Mouse (Mus musculus): ENCODE data around the gene Acp2. TPM values are rescaled to one million over a fixed set of nuclear protein-coding genes. Genes with fewer than 3 reads are reported as not detected.
A peak's percentile ranks its signal among the peaks of the same experiment; 100 is the strongest.
"Not testable (repeated sequence)": the region's sequence is repeated elsewhere in the genome, so short reads cannot be mapped to it uniquely, and the experiment has no call there.

Acp2 gene
- polyA plus RNA-seq, 1 experiment from 2014 or later = 33.2 TPM

DNA sequence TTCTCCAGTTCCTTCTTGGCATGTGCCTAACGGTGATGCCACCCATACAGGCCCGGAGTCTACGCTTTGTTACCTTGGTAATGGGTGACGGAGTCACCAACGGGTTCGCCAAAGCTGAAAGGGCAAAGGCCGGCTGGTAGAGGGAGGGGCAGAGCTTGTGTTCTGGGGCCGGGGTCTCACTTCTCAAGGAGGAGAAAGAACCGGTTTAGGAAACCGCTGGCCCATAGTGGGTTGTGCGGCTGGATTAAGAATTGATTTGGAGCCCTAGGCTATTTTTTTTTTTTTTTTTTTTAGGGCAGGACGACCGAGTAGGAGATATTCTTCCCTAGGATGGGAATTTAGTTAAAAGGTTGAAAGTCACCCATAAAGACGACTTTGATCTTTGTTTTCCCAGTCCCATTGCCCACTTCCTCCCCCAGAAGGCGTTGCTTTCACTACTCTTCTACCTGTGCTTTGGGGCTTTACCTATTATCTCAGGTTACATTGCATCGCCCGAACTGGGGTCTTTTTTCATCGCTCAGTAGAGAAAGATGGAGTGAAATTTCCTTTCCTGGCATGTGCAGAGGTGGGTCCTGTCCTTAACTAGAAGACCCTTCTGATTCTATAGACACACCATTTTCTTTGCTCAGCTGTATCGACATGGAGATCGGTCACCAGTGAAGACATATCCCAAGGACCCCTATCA lies 429 bp downstream of the Acp2 start:
- peaks cover 20% of the 10 kb centered on the region for H3K4me1 ChIP-seq
- 14% methylated on average over 20 of the region's 20 CpGs for WGBS
- ATAC-seq (ENCODE audit: low FRiP score) = no peak; the same call in 1 of the 2 replicates

GRCm38 (mm10) chr2:91206254-91206775 lies 3.6 kb downstream of the Acp2 start:
- Histone ChIP-seq H3K9me3 (no peaks in the 10 kb centered on the region), H3K36me3 (replicated peaks) (peaks cover 57% of the 10 kb centered on the region), H3K27ac (no peak overlapping the region), H3K4me3 (replicated peaks) (no peak overlapping the region), H3K4me2 (no peak overlapping the region), H3K9ac (no peak overlapping the region), H3K27me3 (no peaks in the 10 kb centered on the region), H3K4me1 (peaks cover 20% of the 10 kb centered on the region)
- WGBS = 92% methylated on average over 9 of the region's 9 CpGs
- ATAC-seq (ENCODE audit: low FRiP score) = no peak

More for the DNA sequence above, 429 bp downstream of the Acp2 start:
- peak overlapping the region; percentile 71 for H3K9ac ChIP-seq
- H3K4me3 ChIP-seq (replicated peaks) = peak overlapping the region; percentile 58
- peak overlapping the region; percentile 93 for H3K27ac ChIP-seq
- peak overlapping the region; percentile 69 for H3K4me2 ChIP-seq
- no peaks in the 10 kb centered on the region for H3K9me3 ChIP-seq
- H3K36me3 ChIP-seq (replicated peaks) = peaks cover 28% of the 10 kb centered on the region
- no peaks in the 10 kb centered on the region for H3K27me3 ChIP-seq

GRCm38 (mm10) chr2:91213311-91213710 lies 10.6 kb downstream of the Acp2 start:
- no peaks in the 10 kb centered on the region for H3K9me3 ChIP-seq
- no peak overlapping the region for H3K9ac ChIP-seq
- no peaks in the 10 kb centered on the region for H3K27me3 ChIP-seq
- H3K4me2 ChIP-seq = no peak overlapping the region
- no peaks in the 10 kb centered on the region for H3K4me1 ChIP-seq
- ATAC-seq (ENCODE audit: low FRiP score) = no peak
- peaks cover 76% of the 10 kb centered on the region for H3K36me3 ChIP-seq (replicated peaks)
- H3K4me3 ChIP-seq (replicated peaks) = no peak overlapping the region
- no peak overlapping the region for H3K27ac ChIP-seq

DNA sequence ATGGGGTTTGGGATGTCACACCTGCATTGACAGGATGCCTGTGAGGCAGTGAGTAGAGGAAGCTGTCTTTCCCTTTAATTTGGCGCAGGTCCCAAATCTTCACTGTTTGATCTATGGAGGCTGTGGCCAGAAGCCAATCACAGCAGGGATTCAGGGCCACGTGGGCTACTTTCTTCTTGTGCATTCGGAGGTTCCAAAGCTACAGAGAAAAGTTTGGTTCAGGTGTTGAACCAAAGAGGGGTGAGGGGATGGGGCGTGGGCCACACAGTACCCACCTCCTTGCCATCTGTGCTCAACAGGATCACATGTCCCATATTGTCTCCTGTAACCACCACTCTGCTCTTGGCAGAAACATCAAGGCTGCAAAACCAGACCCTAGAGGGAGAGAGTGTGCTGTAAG lies 14.3 kb downstream of the Acp2 start:
- Histone ChIP-seq H3K36me3 (replicated peaks) (peaks cover 42% of the 10 kb centered on the region), H3K9me3 (no peaks in the 10 kb centered on the region), H3K4me2 (no peak overlapping the region), H3K4me3 (replicated peaks) (no peak overlapping the region), H3K9ac (no peak overlapping the region), H3K4me1 (no peaks in the 10 kb centered on the region), H3K27me3 (no peaks in the 10 kb centered on the region), H3K27ac (no peak overlapping the region)
- WGBS = 71% methylated on average over 4 of the region's 4 CpGs
- ATAC-seq (ENCODE audit: low FRiP score) = no peak

GRCm38 (mm10) chr2:91220501-91220900 lies 17.8 kb downstream of the Acp2 start:
- whole genome bisulfite sequencing = 91% methylated on average over 3 of the region's 3 CpGs
- Histone ChIP-seq H3K9ac (no peak overlapping the region), H3K36me3 (replicated peaks) (peaks cover 12% of the 10 kb centered on the region), H3K4me1 (no peaks in the 10 kb centered on the region), H3K27ac (no peak overlapping the region), H3K4me2 (no peak overlapping the region), H3K27me3 (no peaks in the 10 kb centered on the region), H3K9me3 (no peaks in the 10 kb centered on the region), H3K4me3 (replicated peaks) (no peak overlapping the region)
- no peak for ATAC-seq (ENCODE audit: low FRiP score)

- no peak overlapping the region for H3K27ac ChIP-seq
- no peaks in the 10 kb centered on the region for H3K4me1 ChIP-seq
- H3K4me2 ChIP-seq = no peak overlapping the region
- H3K9ac ChIP-seq = no peak overlapping the region
- no peak overlapping the region for H3K4me3 ChIP-seq (replicated peaks)
- ATAC-seq (ENCODE audit: low FRiP score) = no peak
- H3K27me3 ChIP-seq = no peaks in the 10 kb centered on the region
- WGBS = 79% methylated on average over 2 of the region's 2 CpGs
- no peaks in the 10 kb centered on the region for H3K36me3 ChIP-seq (replicated peaks)
- H3K9me3 ChIP-seq = no peaks in the 10 kb centered on the region
Measured at GRCm38 (mm10) chr2:91223614-91224013, 20.9 kb downstream of the Acp2 start.

DNA sequence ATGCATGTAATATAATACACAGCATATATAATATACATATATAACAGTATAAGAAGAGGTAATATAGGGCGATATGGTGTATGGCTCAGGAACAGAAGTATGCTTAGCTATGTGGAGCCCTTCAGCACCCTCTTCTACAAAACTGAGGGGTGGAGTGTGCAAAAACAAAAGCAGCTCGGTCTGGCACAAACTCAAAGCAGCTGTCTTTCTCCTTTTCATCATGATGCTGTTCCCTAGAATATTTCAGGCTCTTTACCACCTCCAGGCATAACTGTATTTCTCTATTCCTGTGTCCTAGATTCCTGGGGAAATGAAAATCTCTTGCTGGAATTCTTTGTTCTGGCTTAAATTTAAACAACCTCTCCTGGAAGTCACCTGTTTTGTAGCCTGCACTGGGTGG lies 27.1 kb downstream of the Acp2 start:
- Histone ChIP-seq H3K4me3 (replicated peaks) (no peak overlapping the region), H3K4me2 (no peak overlapping the region), H3K27ac (no peak overlapping the region), H3K9me3 (no peaks in the 10 kb centered on the region), H3K36me3 (replicated peaks) (0 out of 2 replicates have a peak, but pooled peaks cover 4% of the 10 kb centered on the region), H3K27me3 (no peaks in the 10 kb centered on the region), H3K9ac (no peak overlapping the region), H3K4me1 (no peaks in the 10 kb centered on the region)
- ATAC-seq (ENCODE audit: low FRiP score) = no peak
- 80% methylated on average over 2 of the region's 2 CpGs for WGBS

DNA sequence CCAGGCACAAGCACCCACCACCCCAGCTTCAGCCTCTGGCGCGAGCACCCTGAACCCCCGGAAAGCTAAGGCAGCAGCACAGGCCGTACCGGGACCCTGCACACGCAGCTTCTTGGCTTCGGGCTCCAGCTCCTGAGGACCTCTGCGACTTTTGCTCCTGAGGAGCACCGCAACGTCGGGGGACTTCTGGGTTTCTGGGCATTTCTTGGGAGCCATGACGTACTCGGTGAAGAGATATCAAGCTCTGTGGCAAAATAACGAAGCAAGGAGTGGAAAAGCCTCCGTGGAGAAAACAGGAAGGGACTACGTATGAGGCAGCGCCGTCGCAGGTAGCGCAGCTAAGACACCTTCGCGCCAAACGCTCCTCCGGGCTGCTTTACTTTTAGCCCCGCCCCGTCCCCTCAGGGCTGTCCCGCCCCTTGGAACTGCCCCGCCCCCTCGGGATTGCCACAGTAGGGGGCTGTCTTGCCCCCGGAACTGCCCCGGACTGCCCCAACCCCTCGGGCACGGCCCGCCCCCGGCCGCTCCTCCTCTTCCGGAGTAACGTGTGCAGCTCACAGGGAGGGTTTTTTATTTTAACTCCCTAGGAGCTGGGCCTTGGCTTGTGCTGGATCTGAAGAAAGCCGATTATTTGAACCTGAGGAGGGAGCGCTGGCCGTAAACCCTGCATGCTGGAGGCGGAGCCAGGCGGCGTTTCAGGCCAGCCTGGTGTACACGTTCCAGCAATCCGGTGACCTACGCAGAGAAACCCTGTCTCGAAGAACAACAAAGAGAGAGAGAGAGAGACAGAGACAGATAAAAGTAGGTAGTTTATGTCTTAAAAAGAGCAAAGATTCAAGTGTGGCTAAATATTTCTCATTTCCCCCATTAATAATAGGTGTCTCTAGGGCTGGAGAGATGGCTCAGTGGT lies 34.2 kb downstream of the Acp2 start, which contains the start of gene Ddb2:
TSS of gene Ddb2 (minus strand) at position 382 of the 910 bp plus-strand sequence.
- Histone ChIP-seq H3K27me3 (no peaks in the 10 kb centered on the region), H3K4me2 (peak within 1 kb of the TSS; percentile 77), H3K36me3 (replicated peaks) (0 out of 2 replicates have a peak, but pooled peaks cover 4% of the 10 kb centered on the region), H3K4me1 (peaks cover 10% of the 10 kb centered on the region; the same call in 1 of the 2 replicates), H3K9me3 (no peaks in the 10 kb centered on the region), H3K4me3 (replicated peaks) (peak within 1 kb of the TSS; percentile 54), H3K27ac (peak within 1 kb of the TSS; percentile 95), H3K9ac (peak within 1 kb of the TSS; percentile 70)
- WGBS = under 1% methylated on average over 48 of the region's 48 CpGs
- peak; percentile 98 for ATAC-seq (ENCODE audit: low FRiP score)

- H3K27me3 ChIP-seq; H3K9me3 ChIP-seq; H3K9ac ChIP-seq; H3K36me3 ChIP-seq (replicated peaks): not testable (repeated sequence)
- Histone ChIP-seq H3K4me2 (peak overlapping the region; percentile 77), H3K27ac (peak overlapping the region; percentile 95), H3K4me3 (replicated peaks) (peak overlapping the region; percentile 54), H3K4me1 (peaks cover 10% of the 10 kb centered on the region; the same call in 1 of the 2 replicates)
- WGBS = 33% methylated on average over 4 of the region's 4 CpGs
- peak; percentile 34 for ATAC-seq (ENCODE audit: low FRiP score)
Measured at GRCm38 (mm10) chr2:91237511-91238080, 34.9 kb downstream of the Acp2 start.

GRCm38 (mm10) chr2:91242547-91242946 lies 39.9 kb downstream of the Acp2 start:
- H3K4me2 ChIP-seq = no peak overlapping the region
- no peaks in the 10 kb centered on the region for H3K36me3 ChIP-seq (replicated peaks)
- WGBS = 78% methylated on average over 5 of the region's 5 CpGs
- no peak overlapping the region for H3K9ac ChIP-seq
- H3K27me3 ChIP-seq = no peaks in the 10 kb centered on the region
- H3K4me3 ChIP-seq (replicated peaks) = no peak overlapping the region
- peaks cover 4% of the 10 kb centered on the region; the same call in 1 of the 2 replicates for H3K4me1 ChIP-seq
- no peaks in the 10 kb centered on the region for H3K9me3 ChIP-seq
- no peak overlapping the region for H3K27ac ChIP-seq
- ATAC-seq (ENCODE audit: low FRiP score) = no peak

GRCm38 (mm10) chr2:91243416-91243815 lies 40.7 kb downstream of the Acp2 start:
- Histone ChIP-seq H3K4me2 (no peak overlapping the region), H3K4me1 (no peaks in the 10 kb centered on the region; the same call in 1 of the 2 replicates), H3K4me3 (replicated peaks) (no peak overlapping the region), H3K27me3 (no peaks in the 10 kb centered on the region), H3K9ac (no peak overlapping the region), H3K9me3 (no peaks in the 10 kb centered on the region), H3K36me3 (replicated peaks) (no peaks in the 10 kb centered on the region), H3K27ac (peak overlapping the region; percentile 25; the same call in 1 of the 2 replicates)
- no peak for ATAC-seq (ENCODE audit: low FRiP score)
- 65% methylated on average over 3 of the region's 3 CpGs for WGBS
